Mouse (Mus musculus) intestine, postnatal 0 days (tissue): ENCODE data around the gene Rabggta. TPM values are rescaled to one million over a fixed set of nuclear protein-coding genes. Genes with fewer than 3 reads are reported as not detected.

Experiments
- ATAC-seq: fragments of 200-750 bp; cut with Nextera tagmentation; 2 replicates; pipeline ENCODE4 v1.8.0; 2017; ENCODE audit warnings: mild to moderate bottlenecking, moderate TSS enrichment, moderate library complexity
- H3K27ac ChIP-seq: fragments of 300-500 bp; sonication (generic); 2 replicates; pipeline ENCODE4 v1.5.1; 2014; ENCODE audit warnings: mild to moderate bottlenecking, low read depth, low read length, moderate library complexity
- H3K27me3 ChIP-seq: fragments of 300-500 bp; sonication (generic); replicated peaks from 2 replicates; pipeline ENCODE4 v1.6.1; 2014; ENCODE audit warnings: low read length, mixed read lengths; ENCODE audit not compliant: control insufficient read depth, insufficient read depth
- H3K36me3 ChIP-seq: fragments of 300-500 bp; sonication (generic); 2 replicates; pipeline ENCODE4 v1.6.1; 2014; ENCODE audit warnings: mild to moderate bottlenecking, moderate library complexity; ENCODE audit not compliant: control insufficient read depth, insufficient read depth
- H3K4me1 ChIP-seq: fragments of 300-500 bp; sonication (generic); replicated peaks from 2 replicates; pipeline ENCODE4 v1.6.1; 2014; ENCODE audit warnings: antibody characterized with exemption, low read length, mixed read lengths; ENCODE audit not compliant: control insufficient read depth, insufficient read depth
- H3K4me2 ChIP-seq: fragments of 300-500 bp; sonication (generic); replicated peaks from 2 replicates; pipeline ENCODE4 v1.6.1; 2014; ENCODE audit warnings: low read depth, mild to moderate bottlenecking, moderate library complexity
- H3K4me3 ChIP-seq: fragments of 300-500 bp; sonication (generic); 2 replicates; pipeline ENCODE4 v1.5.1; 2014; ENCODE audit warnings: low read depth, low read length
- H3K9ac ChIP-seq: fragments of 300-500 bp; sonication (generic); 2 replicates; pipeline ENCODE4 v1.6.1; 2014; ENCODE audit warnings: mild to moderate bottlenecking, low read depth, low read length
- H3K9me3 ChIP-seq: fragments of 300-500 bp; sonication (generic); 2 replicates; pipeline ENCODE4 v1.6.1; 2016; ENCODE audit warnings: mixed run types; ENCODE audit not compliant: control insufficient read depth
- CTCF ChIP-seq: sonication (generic); IDR thresholded peaks from 2 replicates; pipeline ENCODE4 v1.5.1; 2016; ENCODE audit warnings: low read depth, mild to moderate bottlenecking, control low read depth, antibody characterized with exemption, moderate library complexity
- WGBS: fragments of 180-500 bp; shearing (Covaris S2); extraction: QIAGEN DNeasy Blood & Tissue Kit; methylation state at CpG from one replicate; pipeline ENCODE4 v1.1.7; 2014; 5-methylcytosine and 5-hydroxymethylcytosine counted together
- polyA plus RNA-seq: library from polyadenylated mRNA; unstranded; fragments of >200 nt; fragmentation: Nextera tagmentation; extraction: Ambion mirVana; gene quantifications from 2 replicates; pipeline ENCODE4 v1.2.1, GENCODE M21; 2015

Rabggta gene
- polyA plus RNA-seq, 1 experiment from 2014 or later: 24.0 TPM

DNA sequence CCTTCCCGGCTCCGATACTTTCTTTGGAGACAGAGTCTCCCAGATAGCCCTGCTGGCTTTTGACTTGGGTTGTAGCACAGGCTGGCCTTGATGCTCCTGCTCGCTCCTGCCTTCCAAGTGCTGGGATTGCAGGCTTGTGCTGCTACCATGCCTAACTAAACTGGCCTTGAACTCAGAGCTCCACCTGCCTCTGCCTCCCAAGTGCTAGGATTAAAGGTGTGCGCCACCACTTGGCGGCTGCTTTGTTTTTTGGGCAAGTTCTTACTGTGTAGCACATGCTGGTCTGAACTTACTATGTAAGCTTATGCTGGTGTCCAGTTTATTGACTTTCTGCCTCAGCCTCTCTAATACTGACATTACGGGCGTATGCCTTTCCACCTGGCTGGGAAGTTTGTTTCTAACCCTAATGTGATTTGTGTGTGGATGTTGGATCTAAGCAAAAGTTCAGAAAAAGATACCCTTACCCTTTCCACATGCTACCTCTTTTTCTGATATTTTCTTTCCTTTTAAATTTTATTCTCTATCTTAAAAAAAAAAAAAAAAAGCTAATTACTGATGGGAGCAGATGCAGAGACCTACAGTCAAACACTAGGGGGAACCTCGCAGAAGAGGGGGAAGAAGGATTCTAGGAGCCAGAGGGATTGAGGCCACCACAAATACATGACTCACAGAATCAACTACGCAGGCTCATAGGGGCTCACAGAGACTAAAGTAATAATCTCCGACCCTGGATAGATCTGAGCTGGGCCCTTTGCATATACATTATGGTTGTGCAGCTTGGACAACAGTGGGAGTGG is 25.2 kb upstream of the Rabggta start:
- ATAC-seq: no peak
- H3K9me3 ChIP-seq: no peaks in the 10 kb centered on the region
- H3K27me3 ChIP-seq: no peaks in the 10 kb centered on the region
- peaks cover 7% of the 10 kb centered on the region for H3K4me1 ChIP-seq
- 85% methylated on average over 10 of the region's 10 CpGs for WGBS
- peak overlapping the region; percentile 92 for H3K4me2 ChIP-seq
- H3K4me3 ChIP-seq: no peak overlapping the region
- 0 out of 2 replicates have a peak, but pooled peaks have one; percentile 8 for TF ChIP-seq CTCF
- no peak overlapping the region for H3K27ac ChIP-seq
- H3K9ac ChIP-seq: no peak overlapping the region
- H3K36me3 ChIP-seq: peaks cover 40% of the 10 kb centered on the region

- Histone ChIP-seq H3K27ac (no peak overlapping the region; the same call in 1 of the 2 replicates), H3K36me3 (peaks cover 37% of the 10 kb centered on the region), H3K9ac (peak overlapping the region; percentile 81), H3K9me3 (no peaks in the 10 kb centered on the region), H3K4me1 (peaks cover 7% of the 10 kb centered on the region), H3K4me2 (peak overlapping the region; percentile 92), H3K4me3 (peak overlapping the region; percentile 94), H3K27me3 (no peaks in the 10 kb centered on the region)
- no peak for ATAC-seq
- no peak for TF ChIP-seq CTCF
- WGBS: under 1% methylated on average over 31 of the region's 31 CpGs
These were observed 23.8 kb upstream of the Rabggta start for GRCm38 (mm10) chr14:55745861-55746237.

GRCm38 (mm10) chr14:55745180-55745860 is 23.3 kb upstream of the Rabggta start, which contains the start of the genes Dhrs1 and Nop9:
TSS of gene Dhrs1 (minus strand) at chr14:55745690.
TSS of gene Nop9 (plus strand) at chr14:55745693.
- WGBS: 1% methylated on average over 47 of the region's 48 CpGs

GRCm38 (mm10) chr14:55743711-55744110 is 21.6 kb upstream of the Rabggta start:
- peak; percentile 60 for ATAC-seq
- peak; percentile 99 for TF ChIP-seq CTCF
- Histone ChIP-seq H3K4me3 (peak overlapping the region; percentile 94; the same call in 1 of the 2 replicates), H3K27me3 (no peaks in the 10 kb centered on the region), H3K36me3 (peaks cover 44% of the 10 kb centered on the region), H3K4me2 (peak overlapping the region; percentile 92), H3K9ac (no peak overlapping the region), H3K9me3 (no peaks in the 10 kb centered on the region), H3K4me1 (peaks cover 7% of the 10 kb centered on the region), H3K27ac (peak overlapping the region; percentile 62; the same call in 1 of the 2 replicates)
- WGBS: 20% methylated on average over 10 of the region's 10 CpGs

More at GRCm38 (mm10) chr14:55745180-55745860, 23.3 kb upstream of the Rabggta start, which contains the start of the genes Dhrs1 and Nop9:
- H3K27ac ChIP-seq: peak within 1 kb of the TSS; percentile 91
- H3K36me3 ChIP-seq: peaks cover 39% of the 10 kb centered on the region
- peak; percentile 88 for ATAC-seq
- peak within 1 kb of the TSS; percentile 94 for H3K4me3 ChIP-seq
- no peak for TF ChIP-seq CTCF
- H3K27me3 ChIP-seq: no peaks in the 10 kb centered on the region
- peak within 1 kb of the TSS; percentile 81 for H3K9ac ChIP-seq
- peak within 1 kb of the TSS; percentile 92 for H3K4me2 ChIP-seq
- H3K4me1 ChIP-seq: peaks cover 7% of the 10 kb centered on the region
- no peaks in the 10 kb centered on the region for H3K9me3 ChIP-seq

GRCm38 (mm10) chr14:55737086-55737687 is 15.1 kb upstream of the Rabggta start:
- no peak overlapping the region for H3K4me2 ChIP-seq
- H3K4me3 ChIP-seq: no peak overlapping the region
- TF ChIP-seq CTCF: no peak
- 0 out of 2 replicates have a peak, but pooled peaks cover 13% of the 10 kb centered on the region for H3K4me1 ChIP-seq
- peaks cover 41% of the 10 kb centered on the region for H3K36me3 ChIP-seq
- H3K27me3 ChIP-seq: no peaks in the 10 kb centered on the region
- no peak overlapping the region for H3K9ac ChIP-seq
- no peak for ATAC-seq
- WGBS: 54% methylated on average over 9 of the region's 9 CpGs
- H3K9me3 ChIP-seq: no peaks in the 10 kb centered on the region
- H3K27ac ChIP-seq: no peak overlapping the region

GRCm38 (mm10) chr14:55735758-55736157 is 13.7 kb upstream of the Rabggta start:
- ATAC-seq: no peak
- TF ChIP-seq CTCF: no peak
- WGBS: 42% methylated on average over 4 of the region's 4 CpGs

More at GRCm38 (mm10) chr14:55735758-55736157, 13.7 kb upstream of the Rabggta start:
- Histone ChIP-seq H3K4me1 (0 out of 2 replicates have a peak, but pooled peaks cover 13% of the 10 kb centered on the region), H3K27me3 (no peaks in the 10 kb centered on the region), H3K4me3 (no peak overlapping the region), H3K36me3 (peaks cover 29% of the 10 kb centered on the region), H3K9ac (no peak overlapping the region), H3K4me2 (peak overlapping the region; percentile 46), H3K9me3 (no peaks in the 10 kb centered on the region), H3K27ac (peak overlapping the region; percentile 62; the same call in 1 of the 2 replicates)
